Mouse (Mus musculus) liver, adult 2 months (tissue): ENCODE measurements around the gene Parg. TPM values are rescaled to one million over a fixed set of nuclear protein-coding genes. Genes with fewer than 3 reads are reported as not detected.

Source experiments
- DNase-seq: peaks from one replicate; pipeline ENCODE4 v3.0.0-alpha.2; 2011; ENCODE audit warnings: low read depth, low spot score; ENCODE audit errors: extremely low read depth
- H3K27ac ChIP-seq: fragments of 200-500 bp; replicated peaks from 2 replicates; pipeline ENCODE4 v1.5.1; 2012; ENCODE audit warnings: low read depth, mild to moderate bottlenecking, control low read depth, inconsistent platforms, low read length; ENCODE audit not compliant: insufficient read depth
- H3K27me3 ChIP-seq: fragments of 200-500 bp; 2 replicates; pipeline ENCODE4 v1.6.1; 2012; ENCODE audit warnings: mild to moderate bottlenecking, moderate library complexity, low read length, inconsistent platforms; ENCODE audit not compliant: control insufficient read depth, insufficient read depth
- H3K36me3 ChIP-seq: fragments of 200-500 bp; 2 replicates; pipeline ENCODE4 v1.6.1; 2012; ENCODE audit warnings: low read length, inconsistent platforms; ENCODE audit not compliant: control insufficient read depth, insufficient read depth
- H3K4me1 ChIP-seq: fragments of 200-500 bp; 2 replicates; pipeline ENCODE4 v1.6.1; 2011; ENCODE audit warnings: low read length; ENCODE audit not compliant: control insufficient read depth, insufficient read depth
- H3K4me3 ChIP-seq: fragments of 200-500 bp; 2 replicates; pipeline ENCODE4 v1.5.1; 2011; ENCODE audit warnings: low read depth, mild to moderate bottlenecking, control low read depth, low read length, moderate library complexity; ENCODE audit not compliant: insufficient read depth
- H3K79me2 ChIP-seq: fragments of 200-500 bp; 2 replicates; pipeline ENCODE4 v1.6.1; 2012; ENCODE audit warnings: inconsistent platforms, mild to moderate bottlenecking, low read length, moderate library complexity; ENCODE audit not compliant: control insufficient read depth, insufficient read depth
- H3K9ac ChIP-seq: fragments of 200-500 bp; 2 replicates; pipeline ENCODE4 v1.6.1; 2012; ENCODE audit warnings: low read depth, mild to moderate bottlenecking, control low read depth, inconsistent platforms, low read length
- CTCF ChIP-seq: fragments of 200-500 bp; IDR thresholded peaks from 2 replicates; pipeline ENCODE4 v1.5.1; 2011; ENCODE audit warnings: low read depth, low read length, control low read depth
- POLR2A ChIP-seq: fragments of 200-500 bp; IDR thresholded peaks from 2 replicates; pipeline ENCODE4 v1.6.1; 2011; ENCODE audit warnings: low read length, control low read depth; ENCODE audit not compliant: insufficient read depth; ENCODE audit errors: extremely low read depth
- WGBS: fragments of 180-500 bp; shearing (Covaris S2); methylation state at CpG from one replicate; pipeline ENCODE4 v1.1.7; 2018; 5-methylcytosine and 5-hydroxymethylcytosine counted together
- polyA plus RNA-seq: library from polyadenylated mRNA; depleted of rRNA; stranded (reverse); fragments of >200 nt; gene quantifications from 2 replicates; pipeline ENCODE4 v1.2.3, GENCODE M21; 2012
- total RNA-seq: library from RNA; depleted of rRNA; stranded (reverse); fragments of >200 nt; gene quantifications from 2 replicates; pipeline ENCODE4 v1.2.3, GENCODE M21; 2014

Parg gene
- total and polyA plus RNA-seq, 2 experiments: 2.8 to 25.1 TPM

- no peak overlapping the region for H3K9ac ChIP-seq
- H3K27ac ChIP-seq: no peak overlapping the region
- H3K4me3 ChIP-seq: no peak overlapping the region
- no peaks in the 10 kb centered on the region; the same call in 1 of the 2 replicates for H3K36me3 ChIP-seq
- 60% methylated on average over 8 of the region's 8 CpGs for WGBS
- no peaks in the 10 kb centered on the region for H3K27me3 ChIP-seq
- DNase-seq: peak; percentile 5
- TF ChIP-seq POLR2A: no peak
- peak; percentile 62 for TF ChIP-seq CTCF
- H3K79me2 ChIP-seq: no peaks in the 10 kb centered on the region
- no peaks in the 10 kb centered on the region for H3K4me1 ChIP-seq
These were observed 108.1 kb downstream of the Parg start for GRCm38 (mm10) chr14:32309876-32310275.

GRCm38 (mm10) chr14:32311381-32312035 lies 109.8 kb downstream of the Parg start:
- H3K36me3 ChIP-seq: no peaks in the 10 kb centered on the region; the same call in 1 of the 2 replicates
- WGBS: 88% methylated on average over 2 of the region's 2 CpGs
- H3K9ac ChIP-seq: no peak overlapping the region
- H3K4me1 ChIP-seq: no peaks in the 10 kb centered on the region
- no peaks in the 10 kb centered on the region for H3K27me3 ChIP-seq
- H3K4me3 ChIP-seq: no peak overlapping the region
- H3K27ac ChIP-seq: no peak overlapping the region
- no peaks in the 10 kb centered on the region for H3K79me2 ChIP-seq
- no peak for DNase-seq
- no peak for TF ChIP-seq CTCF
- no peak for TF ChIP-seq POLR2A

GRCm38 (mm10) chr14:32317822-32318221 lies 116.1 kb downstream of the Parg start:
- 18% methylated on average over 4 of the region's 4 CpGs for WGBS
- no peak for TF ChIP-seq CTCF
- no peak for TF ChIP-seq POLR2A
- DNase-seq: no peak
- Histone ChIP-seq H3K79me2 (no peaks in the 10 kb centered on the region), H3K4me3 (no peak overlapping the region), H3K36me3 (no peaks in the 10 kb centered on the region), H3K27me3 (peaks cover 3% of the 10 kb centered on the region; the same call in 1 of the 2 replicates), H3K9ac (no peak overlapping the region), H3K27ac (no peak overlapping the region), H3K4me1 (no peaks in the 10 kb centered on the region; the same call in 1 of the 2 replicates)

- 0 out of 2 replicates have a peak within 1 kb of the TSS, but pooled peaks have one; percentile 15 for H3K9ac ChIP-seq
These were observed 120.3 kb downstream of the Parg start, which contains the start of gene Ogdhl for GRCm38 (mm10) chr14:32321732-32322685. Gene Ogdhl (plus strand): TSS chr14:32322019.

GRCm38 (mm10) chr14:32323221-32323620 lies 121.5 kb downstream of the Parg start:
- H3K27ac ChIP-seq: no peak overlapping the region
- WGBS: 90% methylated on average over 5 of the region's 5 CpGs

More at GRCm38 (mm10) chr14:32321732-32322685, 120.3 kb downstream of the Parg start, which contains the start of gene Ogdhl:
- no peaks in the 10 kb centered on the region for H3K79me2 ChIP-seq
- no peaks in the 10 kb centered on the region; the same call in 1 of the 2 replicates for H3K4me1 ChIP-seq
- H3K27me3 ChIP-seq: peaks cover 3% of the 10 kb centered on the region; the same call in 1 of the 2 replicates
- H3K4me3 ChIP-seq: peak within 1 kb of the TSS; percentile 58
- H3K27ac ChIP-seq: no peak within 1 kb of the TSS
- 4% methylated on average over 50 of the region's 50 CpGs for WGBS
- no peaks in the 10 kb centered on the region for H3K36me3 ChIP-seq
- TF ChIP-seq CTCF (no peak), POLR2A (no peak)
- no peak for DNase-seq

More at GRCm38 (mm10) chr14:32323221-32323620, 121.5 kb downstream of the Parg start:
- no peaks in the 10 kb centered on the region for H3K79me2 ChIP-seq
- no peak overlapping the region for H3K4me3 ChIP-seq
- TF ChIP-seq CTCF: no peak
- no peak for TF ChIP-seq POLR2A
- H3K4me1 ChIP-seq: no peaks in the 10 kb centered on the region; the same call in 1 of the 2 replicates
- no peaks in the 10 kb centered on the region for H3K36me3 ChIP-seq
- no peak for DNase-seq
- H3K9ac ChIP-seq: no peak overlapping the region
- peaks cover 3% of the 10 kb centered on the region; the same call in 1 of the 2 replicates for H3K27me3 ChIP-seq
